Mouse (Mus musculus): ENCODE results near the gene Cttn.

DNA sequence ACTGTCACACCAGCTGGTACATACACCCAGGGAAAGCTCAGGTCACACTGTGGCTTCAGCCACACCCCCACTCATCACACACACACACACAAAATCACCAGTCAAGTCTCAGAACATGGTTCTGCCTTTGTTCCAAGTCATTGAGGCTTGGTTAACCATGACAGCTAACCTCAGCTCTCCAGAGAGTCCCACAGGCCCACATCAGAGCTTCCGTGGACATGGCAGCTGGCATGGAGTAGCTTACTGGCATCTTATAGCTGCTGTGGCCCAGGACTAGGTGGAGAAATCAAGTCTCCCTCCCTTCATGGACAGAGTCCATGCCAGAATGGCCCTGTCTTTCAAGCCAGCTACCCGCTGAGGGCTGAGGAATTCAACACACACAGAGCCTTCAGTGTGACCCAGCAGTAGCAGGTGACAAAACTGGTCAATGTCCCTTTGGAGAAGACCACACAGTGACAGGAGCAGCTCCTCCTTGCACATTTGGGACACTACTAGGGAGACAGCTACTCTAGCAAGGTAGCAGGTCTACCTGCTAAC, 62.3 kb downstream of the Cttn start:
- TF ChIP-seq POLR2A (IDR thresholded peaks at IDR 0.05; ENCODE audit: borderline replicate concordance, extremely low read depth, low read depth, low read length): no peak
- no peak for TF ChIP-seq CTCF (IDR thresholded peaks at IDR 0.05; ENCODE audit: insufficient read depth, low read length)
